Mouse (Mus musculus): Measurements from ENCODE around the gene Pgm5.

DNA sequence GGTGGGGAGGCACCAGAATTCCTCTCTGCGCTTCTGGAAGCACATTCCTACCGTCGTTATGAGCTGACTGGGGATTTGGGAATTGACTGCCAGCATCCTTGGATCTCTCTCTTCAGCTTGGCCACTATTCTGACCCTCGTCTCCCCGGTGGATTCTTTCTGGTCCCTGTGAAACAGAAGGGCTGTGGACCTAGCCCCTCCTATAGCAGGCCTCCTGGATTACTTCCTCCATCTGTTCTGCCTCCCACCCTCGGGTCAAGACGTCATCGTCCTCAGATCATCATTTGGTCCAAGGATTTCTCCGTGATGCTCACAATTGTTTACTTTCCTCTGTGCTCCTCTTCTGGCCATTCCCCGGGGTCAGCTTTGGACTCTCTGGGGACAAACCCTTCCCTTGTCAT, 216.7 kb downstream of the Pgm5 start:
- no peak for TF ChIP-seq CTCF (IDR thresholded peaks at IDR 0.05; ENCODE audit: extremely low read depth, insufficient read length, insufficient replicate concordance, low read depth, low read length)
- no peak for TF ChIP-seq POLR2A (IDR thresholded peaks at IDR 0.05; ENCODE audit: low read depth, low read length)
